Mouse (Mus musculus) layer of hippocampus, postnatal 10 days (tissue): ENCODE results near the gene Snx21. TPM values are rescaled to one million over a fixed set of nuclear protein-coding genes. Genes with fewer than 3 reads are reported as not detected.

Source experiments
- DNase-seq, 2 experiments: peaks; one replicate each; pipeline ENCODE4 v3.0.0; 2021; ENCODE audit warnings: low spot score in 2 of 2
- long read RNA-seq: library from polyadenylated mRNA; stranded (forward); transcript quantifications from one replicate; pipeline ENCODE4 v2.0.0, GENCODE M21; 2023
- total RNA-seq, 2 experiments: library from RNA; stranded (reverse); gene quantifications; 2 replicates each; pipeline ENCODE4 v1.2.3; 2021

Snx21 gene
- 10 to 100 TPM; 41.3 to 43.6 TPM for total RNA-seq
- long read RNA-seq, partial matches to known transcripts = 0 of 23 reads
- long read RNA-seq, other reads (novel, unspliced or antisense) = 14 of 23 reads

GRCm38 (mm10) chr2:164785481-164786387 is at the start of gene Snx21:
Gene Snx21, plus strand, starts transcription at chr2:164785823.
- DNase-seq = peak; percentile 76 to 88

- DNase-seq = no peak
Observed at GRCm38 (mm10) chr2:164737377-164738090, 48.1 kb upstream of the Snx21 start.

- DNase-seq = no peak
Observed at GRCm38 (mm10) chr2:164739876-164740275, 45.7 kb upstream of the Snx21 start.

- no peak for DNase-seq
Observed at GRCm38 (mm10) chr2:164744987-164745386, 40.6 kb upstream of the Snx21 start.

- peak; percentile 95 to 96 for DNase-seq
Observed at GRCm38 (mm10) chr2:164745843-164746479, 39.7 kb upstream of the Snx21 start, which contains the start of the genes Wfdc3 and Dnttip1. Gene Wfdc3, minus strand, starts transcription at chr2:164745931. Gene Dnttip1, plus strand, starts transcription at chr2:164745983.

GRCm38 (mm10) chr2:164746693-164747092 is 38.9 kb upstream of the Snx21 start:
- DNase-seq = no peak

- no peak for DNase-seq
Observed at GRCm38 (mm10) chr2:164748191-164748590, 37.4 kb upstream of the Snx21 start.

- no peak for DNase-seq
Observed at GRCm38 (mm10) chr2:164748991-164749390, 36.6 kb upstream of the Snx21 start.

- no peak for DNase-seq
Observed at GRCm38 (mm10) chr2:164752454-164752853, 33.2 kb upstream of the Snx21 start.

GRCm38 (mm10) chr2:164754105-164754504 is 31.5 kb upstream of the Snx21 start:
- no peak for DNase-seq

GRCm38 (mm10) chr2:164754800-164755199 is 30.8 kb upstream of the Snx21 start:
- no peak for DNase-seq

- no peak for DNase-seq
Observed at GRCm38 (mm10) chr2:164757841-164758240, 27.8 kb upstream of the Snx21 start.

- DNase-seq = no peak
Observed at GRCm38 (mm10) chr2:164758692-164759091, 26.9 kb upstream of the Snx21 start.

- DNase-seq = no peak
Observed at GRCm38 (mm10) chr2:164760059-164760833, 25.4 kb upstream of the Snx21 start.

- DNase-seq = no peak
Observed at GRCm38 (mm10) chr2:164761502-164761901, 24.1 kb upstream of the Snx21 start.

GRCm38 (mm10) chr2:164761971-164762370 is 23.7 kb upstream of the Snx21 start:
- no peak for DNase-seq

- no peak for DNase-seq
Observed at GRCm38 (mm10) chr2:164762593-164762992, 23.0 kb upstream of the Snx21 start.

GRCm38 (mm10) chr2:164765841-164766240 is 19.8 kb upstream of the Snx21 start:
- no peak for DNase-seq

GRCm38 (mm10) chr2:164767812-164768540 is 17.6 kb upstream of the Snx21 start:
- DNase-seq = peak in 1 of 2 experiments; percentile 33
